ENCODE assay signal across 24 mouse cellular contexts in genomic region chr11:95324181-95324580, GRCm38 (mm10). TPM values are rescaled to one million over a fixed set of nuclear protein-coding genes. Genes with fewer than 3 reads are reported as not detected.
DNase-seq lines count a peak whose midpoint lies in the region; ATAC-seq lines count a peak whose summit lies in the region.
"Had no signal": no experiment of that assay in that cellular context is flagged by ENCODE, and none has a peak within 500 bp of the region (broad histone marks: within the 10 kb centered on the region; RNA-seq: fewer than 3 reads in every experiment).

No protein-coding gene starts in this region.

- no peak overlapping the region for H3K9ac ChIP-seq in hindbrain, embryonic 16.5 days (ENCODE audit: low read depth, low read length)
- H3K9ac ChIP-seq in midbrain, embryonic 15.5 days: no peak overlapping the region
- H3K9ac ChIP-seq in neural tube, embryonic 11.5 days (ENCODE audit: low read length): no peak overlapping the region
- no peak overlapping the region for H3K9ac ChIP-seq in kidney, embryonic 16.5 days (replicated peaks; ENCODE audit: low read length)
- H3K9ac ChIP-seq: embryonic facial prominence, embryonic 15.5 days had no signal

- H3K4me1 ChIP-seq in hindbrain, embryonic 10.5 days (replicated peaks): peaks cover 19% of the 10 kb centered on the region
- no peaks in the 10 kb centered on the region; the same call in 1 of the 2 replicates for H3K4me1 ChIP-seq in hindbrain, embryonic 16.5 days (ENCODE audit: control insufficient read depth, insufficient read depth, low read depth, low read length)
- peaks cover 12% of the 10 kb centered on the region for H3K4me1 ChIP-seq in midbrain, embryonic 10.5 days
- no peaks in the 10 kb centered on the region for H3K4me1 ChIP-seq in midbrain, embryonic 15.5 days
- 0 out of 2 replicates have a peak, but pooled peaks cover 5% of the 10 kb centered on the region for H3K4me1 ChIP-seq in neural tube, embryonic 11.5 days (ENCODE audit: control insufficient read depth, insufficient read depth, low read length)
- no peaks in the 10 kb centered on the region for H3K4me1 ChIP-seq in kidney, embryonic 16.5 days (ENCODE audit: insufficient read depth, low read length)
- H3K4me1 ChIP-seq: embryonic facial prominence, embryonic 15.5 days; heart, embryonic 10.5 days had no signal

- peaks cover 16% of the 10 kb centered on the region for H3K27me3 ChIP-seq in hindbrain, embryonic 10.5 days (ENCODE audit: insufficient read depth, poor library complexity, severe bottlenecking)
- no peaks in the 10 kb centered on the region for H3K27me3 ChIP-seq in hindbrain, embryonic 16.5 days (replicated peaks; ENCODE audit: control insufficient read depth, insufficient read depth, low read length)
- H3K27me3 ChIP-seq in midbrain, embryonic 10.5 days (ENCODE audit: low read depth, poor library complexity, severe bottlenecking): no peaks in the 10 kb centered on the region
- H3K27me3 ChIP-seq in midbrain, embryonic 15.5 days (replicated peaks): no peaks in the 10 kb centered on the region
- H3K27me3 ChIP-seq in neural tube, embryonic 11.5 days (ENCODE audit: control insufficient read depth, insufficient read depth, low read length): no peaks in the 10 kb centered on the region
- H3K27me3 ChIP-seq in kidney, embryonic 16.5 days (ENCODE audit: insufficient read depth, low read length): no peaks in the 10 kb centered on the region
- H3K27me3 ChIP-seq: embryonic facial prominence, embryonic 15.5 days had no signal

- H3K27ac ChIP-seq in hindbrain, embryonic 10.5 days: peak overlapping the region; percentile 70
- no peak overlapping the region for H3K27ac ChIP-seq in hindbrain, embryonic 16.5 days (ENCODE audit: low read depth, low read length)
- no peak overlapping the region for H3K27ac ChIP-seq in midbrain, embryonic 10.5 days (replicated peaks)
- H3K27ac ChIP-seq in midbrain, embryonic 15.5 days: no peak overlapping the region
- no peak overlapping the region for H3K27ac ChIP-seq in neural tube, embryonic 11.5 days (ENCODE audit: low read depth, low read length)
- no peak overlapping the region for H3K27ac ChIP-seq in kidney, embryonic 16.5 days (ENCODE audit: low read length)
- H3K27ac ChIP-seq: embryonic facial prominence, embryonic 15.5 days; heart, embryonic 10.5 days had no signal

- peak; percentile 69 for DNase-seq in hindbrain, embryonic 10.5 days (ENCODE audit: low spot score)
- peak; percentile 33 for DNase-seq in midbrain, embryonic 10.5 days (ENCODE audit: low spot score)
- DNase-seq in embryo, embryonic 10.5 days (ENCODE audit: low spot score): peak; percentile 62
- DNase-seq in neural tube, embryonic 11.5 days (ENCODE audit: low spot score): peak; percentile 40
- DNase-seq: adrenal gland, adult 8-10 months; adrenal gland, postnatal 36 days; B cell, adult 2 months; cerebellum, adult 11 months; cerebellum, adult 8-10 months; cerebellum, postnatal 14 days; gastrocnemius, postnatal 36 days; heart, adult 18-20 months; heart, postnatal 10 days; heart, postnatal 4 days had no signal

- ATAC-seq in hindbrain, embryonic 16.5 days: no peak
- ATAC-seq in midbrain, embryonic 15.5 days (replicated peaks): no peak
- ATAC-seq in neural tube, embryonic 11.5 days (ENCODE audit: insufficient read depth, low FRiP score, low TSS enrichment): no peak
- no peak for ATAC-seq in kidney, embryonic 16.5 days (ENCODE audit: low FRiP score, low TSS enrichment)
- ATAC-seq: CD4-positive, CD25-positive, alpha-beta regulatory T cell, adult 4 months; forebrain, embryonic 14.5 days had no signal

- WGBS in hindbrain, embryonic 10.5 days: 42% methylated on average over 10 of the region's 10 CpGs
- WGBS in hindbrain, embryonic 16.5 days: 40% methylated on average over 10 of the region's 10 CpGs
- 78% methylated on average over 10 of the region's 10 CpGs for whole genome bisulfite sequencing in midbrain, embryonic 10.5 days
- WGBS in midbrain, embryonic 15.5 days: 68% methylated on average over 10 of the region's 10 CpGs
- 50% methylated on average over 10 of the region's 10 CpGs for WGBS in neural tube, embryonic 11.5 days
- 91% methylated on average over 10 of the region's 10 CpGs for WGBS in kidney, embryonic 16.5 days

- H3K4me3 ChIP-seq in hindbrain, embryonic 10.5 days: peak overlapping the region; percentile 30
- H3K4me3 ChIP-seq in hindbrain, embryonic 16.5 days (ENCODE audit: low read length): no peak overlapping the region
- no peak overlapping the region for H3K4me3 ChIP-seq in midbrain, embryonic 10.5 days
- H3K4me3 ChIP-seq in midbrain, embryonic 15.5 days: no peak overlapping the region
- H3K4me3 ChIP-seq in neural tube, embryonic 11.5 days (ENCODE audit: low read depth, low read length): no peak overlapping the region
- H3K4me3 ChIP-seq in kidney, embryonic 16.5 days (ENCODE audit: low read length): no peak overlapping the region
- H3K4me3 ChIP-seq: embryonic facial prominence, embryonic 15.5 days; erythroblast, embryonic 14.5 days; forebrain, embryonic 10.5 days; heart, embryonic 10.5 days had no signal

- H3K36me3 ChIP-seq in hindbrain, embryonic 10.5 days: no peaks in the 10 kb centered on the region
- H3K36me3 ChIP-seq in hindbrain, embryonic 16.5 days (ENCODE audit: control insufficient read depth, insufficient read depth, low read length): no peaks in the 10 kb centered on the region
- no peaks in the 10 kb centered on the region for H3K36me3 ChIP-seq in midbrain, embryonic 10.5 days
- no peaks in the 10 kb centered on the region for H3K36me3 ChIP-seq in midbrain, embryonic 15.5 days (replicated peaks)
- no peaks in the 10 kb centered on the region for H3K36me3 ChIP-seq in neural tube, embryonic 11.5 days (ENCODE audit: control insufficient read depth, insufficient read depth, low read length)
- no peaks in the 10 kb centered on the region for H3K36me3 ChIP-seq in kidney, embryonic 16.5 days (ENCODE audit: insufficient read depth, low read length)
- H3K36me3 ChIP-seq: embryonic facial prominence, embryonic 15.5 days; forebrain, embryonic 10.5 days; G1E; heart, embryonic 10.5 days had no signal

- H3K4me2 ChIP-seq in hindbrain, embryonic 16.5 days (ENCODE audit: low read length): no peak overlapping the region
- no peak overlapping the region for H3K4me2 ChIP-seq in midbrain, embryonic 15.5 days
- no peak overlapping the region for H3K4me2 ChIP-seq in neural tube, embryonic 11.5 days (ENCODE audit: low read depth)
- H3K4me2 ChIP-seq in kidney, embryonic 16.5 days (replicated peaks; ENCODE audit: low read depth, low read length): no peak overlapping the region
- H3K4me2 ChIP-seq: embryonic facial prominence, embryonic 15.5 days had no signal

- H3K9me3 ChIP-seq in hindbrain, embryonic 10.5 days: no peaks in the 10 kb centered on the region
- H3K9me3 ChIP-seq in hindbrain, embryonic 16.5 days (ENCODE audit: control insufficient read depth, low read length): no peaks in the 10 kb centered on the region
- no peaks in the 10 kb centered on the region for H3K9me3 ChIP-seq in midbrain, embryonic 10.5 days (replicated peaks)
- no peaks in the 10 kb centered on the region for H3K9me3 ChIP-seq in midbrain, embryonic 15.5 days
- no peaks in the 10 kb centered on the region for H3K9me3 ChIP-seq in neural tube, embryonic 11.5 days (ENCODE audit: control insufficient read depth, low read length)
- no peaks in the 10 kb centered on the region for H3K9me3 ChIP-seq in kidney, embryonic 16.5 days (ENCODE audit: low read length)
- H3K9me3 ChIP-seq: embryonic facial prominence, embryonic 15.5 days; forebrain, embryonic 10.5 days; G1E; heart, embryonic 10.5 days had no signal

RNA-seq across cellular contexts. Expression of gene Fam117a, which starts 12.6 kb away (rescaled TPM):
- polyA plus RNA-seq in hindbrain, embryonic 10.5 days (2016; fragmentation: Nextera tagmentation; extraction: Ambion mirVana): 10.8 and 11.0 TPM in 2 replicates
- polyA plus RNA-seq in hindbrain, embryonic 16.5 days (2015; fragmentation: Nextera tagmentation; extraction: Ambion mirVana): 3.0 and 3.1 TPM in 2 replicates
- polyA plus RNA-seq in midbrain, embryonic 10.5 days (2016; fragmentation: Nextera tagmentation; extraction: Ambion mirVana): 6.7 and 7.7 TPM in 2 replicates
- polyA plus RNA-seq in midbrain, embryonic 15.5 days (2015; fragmentation: Nextera tagmentation; extraction: Ambion mirVana): 2.2 and 2.3 TPM in 2 replicates
- 11.8 and 12.2 TPM in 2 replicates for polyA plus RNA-seq in neural tube, embryonic 11.5 days (2014; fragmentation: Nextera tagmentation; extraction: Ambion mirVana)
- polyA plus RNA-seq in kidney, embryonic 16.5 days (2015; fragmentation: Nextera tagmentation; extraction: Ambion mirVana): 9.9 and 10.1 TPM in 2 replicates

RNA-seq across cellular contexts. Expression of gene Kat7, which starts 14.1 kb away (rescaled TPM):
- 79.0 and 84.9 TPM in 2 replicates for polyA plus RNA-seq in hindbrain, embryonic 10.5 days (2016; fragmentation: Nextera tagmentation; extraction: Ambion mirVana)
- polyA plus RNA-seq in hindbrain, embryonic 16.5 days (2015; fragmentation: Nextera tagmentation; extraction: Ambion mirVana): 61.5 and 67.2 TPM in 2 replicates
- 91.6 and 97.6 TPM in 2 replicates for polyA plus RNA-seq in midbrain, embryonic 10.5 days (2016; fragmentation: Nextera tagmentation; extraction: Ambion mirVana)
- polyA plus RNA-seq in midbrain, embryonic 15.5 days (2015; fragmentation: Nextera tagmentation; extraction: Ambion mirVana): 62.8 and 69.6 TPM in 2 replicates
- 86.8 and 87.9 TPM in 2 replicates for polyA plus RNA-seq in neural tube, embryonic 11.5 days (2014; fragmentation: Nextera tagmentation; extraction: Ambion mirVana)
- 85.0 and 92.3 TPM in 2 replicates for polyA plus RNA-seq in kidney, embryonic 16.5 days (2015; fragmentation: Nextera tagmentation; extraction: Ambion mirVana)
